Mouse (Mus musculus) inflammation-experienced regulatory T-cells, adult 6 months (primary cell): ENCODE measurements around the gene Grik4. TPM values are rescaled to one million over a fixed set of nuclear protein-coding genes. Genes with fewer than 3 reads are reported as not detected.

Experiments used
- ATAC-seq: one replicate; pipeline ENCODE4 v1.8.0; 2017
- polyA plus RNA-seq, 3 experiments: library from polyadenylated mRNA; unstranded; fragments of 100-300 nt; shearing (Covaris generic); gene quantifications; one replicate each; pipeline ENCODE4 v1.2.1; 2017

The Grik4 gene
- polyA plus RNA-seq, 3 experiments from 2014 or later = 0.06 to 0.08 TPM; not detected in 1

GRCm38 (mm10) chr9:42670619-42671018 lies 273.7 kb downstream of the Grik4 start:
- ATAC-seq = no peak

GRCm38 (mm10) chr9:42661481-42661880 lies 282.8 kb downstream of the Grik4 start:
- ATAC-seq = no peak

- no peak for ATAC-seq
These were observed 291.5 kb downstream of the Grik4 start for GRCm38 (mm10) chr9:42652756-42653155.

- no peak for ATAC-seq
These were observed 292.0 kb downstream of the Grik4 start for GRCm38 (mm10) chr9:42652309-42652708.

- no peak for ATAC-seq
These were observed 294.4 kb downstream of the Grik4 start for GRCm38 (mm10) chr9:42649872-42650271.

GRCm38 (mm10) chr9:42648051-42648450 lies 296.2 kb downstream of the Grik4 start:
- ATAC-seq = no peak

- ATAC-seq = no peak
These were observed 296.7 kb downstream of the Grik4 start for GRCm38 (mm10) chr9:42647596-42647995.

- no peak for ATAC-seq
These were observed 297.5 kb downstream of the Grik4 start for GRCm38 (mm10) chr9:42646821-42647220.

- no peak for ATAC-seq
These were observed 299.1 kb downstream of the Grik4 start for GRCm38 (mm10) chr9:42645161-42645560.

- ATAC-seq = no peak
These were observed 301.5 kb downstream of the Grik4 start for GRCm38 (mm10) chr9:42642821-42643220.

GRCm38 (mm10) chr9:42641550-42642117 lies 302.7 kb downstream of the Grik4 start:
- ATAC-seq = no peak

GRCm38 (mm10) chr9:42636446-42636845 lies 307.8 kb downstream of the Grik4 start:
- no peak for ATAC-seq

- ATAC-seq = no peak
These were observed 312.8 kb downstream of the Grik4 start for GRCm38 (mm10) chr9:42631479-42631878.

- ATAC-seq = no peak
These were observed 316.7 kb downstream of the Grik4 start for GRCm38 (mm10) chr9:42627634-42628033.

- ATAC-seq = no peak
These were observed 317.1 kb downstream of the Grik4 start for GRCm38 (mm10) chr9:42627146-42627545.

GRCm38 (mm10) chr9:42626226-42626775 lies 318.0 kb downstream of the Grik4 start:
- no peak for ATAC-seq

- no peak for ATAC-seq
These were observed 329.9 kb downstream of the Grik4 start for GRCm38 (mm10) chr9:42614409-42614808.

GRCm38 (mm10) chr9:42613827-42614226 lies 330.5 kb downstream of the Grik4 start:
- no peak for ATAC-seq

GRCm38 (mm10) chr9:42612482-42612991 lies 331.8 kb downstream of the Grik4 start:
- no peak for ATAC-seq

- ATAC-seq = no peak
These were observed 342.8 kb downstream of the Grik4 start for GRCm38 (mm10) chr9:42601445-42601844.

GRCm38 (mm10) chr9:42597525-42597924 lies 346.8 kb downstream of the Grik4 start:
- ATAC-seq = no peak

- no peak for ATAC-seq
These were observed 365.8 kb downstream of the Grik4 start for GRCm38 (mm10) chr9:42578511-42578910.

- ATAC-seq = no peak
These were observed 366.2 kb downstream of the Grik4 start for GRCm38 (mm10) chr9:42578106-42578505.

GRCm38 (mm10) chr9:42573616-42574350 lies 370.5 kb downstream of the Grik4 start:
- ATAC-seq = no peak
